ENCODE assay signal across 19 mouse cellular contexts in genomic region chr14:66561042-66561590, GRCm38 (mm10).
"Had no signal": no experiment of that assay in that cellular context is flagged by ENCODE, and none has a peak within 500 bp of the region (broad histone marks: within the 10 kb centered on the region; RNA-seq: fewer than 3 reads in every experiment).

No protein-coding gene starts in this region.

- H3K4me2 ChIP-seq: kidney, embryonic 15.5 days; liver, embryonic 13.5 days; midbrain, embryonic 11.5 days; neural tube, embryonic 13.5 days; stomach, embryonic 15.5 days had no signal

- H3K4me1 ChIP-seq: kidney, embryonic 15.5 days; liver, embryonic 13.5 days; neural tube, embryonic 13.5 days; stomach, embryonic 15.5 days had no signal

- H3K9me3 ChIP-seq: kidney, embryonic 15.5 days; liver, embryonic 13.5 days; neural tube, embryonic 13.5 days; stomach, embryonic 15.5 days had no signal

- H3K27ac ChIP-seq: kidney, embryonic 15.5 days; left cerebral cortex, adult 2 months; liver, embryonic 13.5 days; neural tube, embryonic 13.5 days; stomach, embryonic 15.5 days had no signal

- H3K4me3 ChIP-seq: kidney, embryonic 15.5 days; left cerebral cortex, adult 2 months; liver, embryonic 13.5 days; myocyte; neural tube, embryonic 13.5 days; stomach, embryonic 15.5 days had no signal

- H3K27me3 ChIP-seq: liver, embryonic 13.5 days; neural tube, embryonic 13.5 days; stomach, embryonic 15.5 days had no signal

- H3K9ac ChIP-seq: kidney, embryonic 15.5 days; liver, embryonic 13.5 days; neural tube, embryonic 13.5 days; stomach, embryonic 15.5 days had no signal

- DNase-seq: kidney, adult 8-10 months; kidney, postnatal 10 days; kidney, postnatal 36 days; layer of hippocampus, postnatal 36 days; liver, embryonic 13.5 days; lung, adult 2 months; lung, postnatal 14 days; lung, postnatal 4 days; midbrain, embryonic 14.5 days; retina, postnatal 1 day; right cerebral cortex, postnatal 25 days; spleen, adult 18-20 months; thymus, adult 18-20 months had no signal

- H3K36me3 ChIP-seq: kidney, embryonic 15.5 days; liver, embryonic 13.5 days; neural tube, embryonic 13.5 days; stomach, embryonic 15.5 days had no signal
